Mouse (Mus musculus): ENCODE measurements around the gene Tmc3.

DNA sequence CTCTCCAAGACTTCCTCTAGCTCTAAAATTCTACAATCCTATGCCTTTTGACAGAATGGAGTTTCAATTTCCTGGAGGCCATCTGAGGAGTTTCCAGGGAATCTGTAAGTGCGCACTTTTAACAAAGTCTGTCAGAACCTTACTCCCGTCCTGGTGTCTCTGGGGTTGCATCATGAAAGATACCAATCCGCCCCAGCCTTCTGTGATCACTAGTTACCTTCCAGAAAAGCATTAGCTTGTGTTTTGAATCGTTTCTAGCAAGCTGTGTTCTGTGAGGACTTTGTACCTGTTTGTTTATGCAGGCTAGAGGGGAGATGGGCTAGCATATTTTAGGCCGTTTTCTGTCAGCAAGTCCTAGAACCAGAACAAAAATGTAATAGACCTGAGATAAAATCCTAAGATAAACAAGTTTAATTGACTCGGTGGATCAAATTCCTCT, 48.0 kb downstream of the Tmc3 start:
- TF ChIP-seq CTCF (IDR thresholded peaks at IDR 0.05; ENCODE audit: borderline replicate concordance, extremely low read depth, insufficient read depth, insufficient read length) = no peak
- no peak for TF ChIP-seq POLR2A (IDR thresholded peaks at IDR 0.05; ENCODE audit: borderline replicate concordance, extremely low read depth, insufficient read depth, insufficient read length, poor library complexity, severe bottlenecking)
